Mouse (Mus musculus): Measurements from ENCODE around the gene Hectd2. TPM values are rescaled to one million over a fixed set of nuclear protein-coding genes. Genes with fewer than 3 reads are reported as not detected.
A peak's percentile ranks its signal among the peaks of the same experiment; 100 is the strongest.

Hectd2 gene
- polyA plus RNA-seq, 1 experiment from 2014 or later = 2.4 TPM

DNA sequence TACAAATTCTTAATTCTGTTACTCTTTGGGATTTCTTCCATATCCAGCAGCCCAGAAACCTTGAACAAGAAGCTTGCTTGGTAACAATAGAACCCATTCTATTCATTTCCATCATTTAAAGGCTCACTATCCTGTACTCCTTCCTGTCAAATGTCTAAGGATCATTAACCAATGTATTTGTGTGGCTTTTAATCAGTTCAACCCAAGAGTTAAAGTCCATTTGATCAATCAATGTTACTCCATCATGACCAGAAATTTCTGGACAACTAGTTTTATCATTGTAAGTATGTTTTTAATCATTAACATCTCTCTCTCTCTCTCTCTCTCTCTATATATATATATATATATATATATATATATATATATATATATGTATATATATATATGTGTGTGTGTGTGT is 29.4 kb upstream of the Hectd2 start:
- Histone ChIP-seq H3K27me3 (ENCODE audit: insufficient read depth, low read length) (no peaks in the 10 kb centered on the region), H3K36me3 (ENCODE audit: insufficient read depth, low read length) (no peaks in the 10 kb centered on the region), H3K4me1 (replicated peaks; ENCODE audit: insufficient read depth, low read length) (no peaks in the 10 kb centered on the region), H3K4me2 (ENCODE audit: low read length) (no peak overlapping the region), H3K4me3 (replicated peaks; ENCODE audit: low read depth, low read length) (no peak overlapping the region), H3K27ac (no peak overlapping the region), H3K9ac (ENCODE audit: low read depth, low read length) (no peak overlapping the region), H3K9me3 (replicated peaks; ENCODE audit: low read length) (no peaks in the 10 kb centered on the region)
- ATAC-seq (replicated peaks; ENCODE audit: low FRiP score, low read depth) (no peak), DNase-seq (ENCODE audit: low spot score) (no peak)
- TF ChIP-seq CTCF (IDR thresholded peaks at IDR 0.05; ENCODE audit: low read depth) = no peak

DNA sequence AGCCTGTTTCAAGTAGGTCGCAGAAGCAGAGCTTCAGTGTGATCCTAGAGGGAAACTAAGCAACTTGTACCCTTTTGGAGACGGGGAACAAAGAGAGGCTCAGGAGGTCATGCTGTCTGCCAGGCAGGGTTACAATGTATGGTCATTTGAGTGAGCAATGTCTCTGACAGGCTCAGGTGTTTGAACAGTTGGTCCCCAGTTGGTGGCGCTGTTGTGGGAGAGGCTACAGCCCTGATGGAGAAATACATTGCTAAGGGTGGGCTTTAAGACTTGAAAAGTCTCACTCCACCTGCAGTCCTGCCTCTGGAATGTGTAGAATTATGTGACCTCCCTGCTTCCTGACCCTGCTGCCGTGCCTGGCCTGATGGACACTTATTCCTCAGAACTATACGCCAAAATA is 21.4 kb upstream of the Hectd2 start:
- H3K27ac ChIP-seq = no peak overlapping the region

GRCm38 (mm10) chr19:36534011-36534765 is 20.3 kb upstream of the Hectd2 start:
- peak; percentile 81 for DNase-seq (ENCODE audit: low spot score)
- ATAC-seq (replicated peaks; ENCODE audit: low FRiP score, low read depth) = peak; percentile 71
- H3K36me3 ChIP-seq (ENCODE audit: insufficient read depth, low read length) = no peaks in the 10 kb centered on the region
- no peaks in the 10 kb centered on the region for H3K9me3 ChIP-seq (replicated peaks; ENCODE audit: low read length)
- H3K9ac ChIP-seq (ENCODE audit: low read depth, low read length) = 0 out of 2 replicates have a peak overlapping the region, but pooled peaks have one; percentile 27
- peak overlapping the region; percentile 14; the same call in 1 of the 2 replicates for H3K4me3 ChIP-seq (replicated peaks; ENCODE audit: low read depth, low read length)
- TF ChIP-seq CTCF (IDR thresholded peaks at IDR 0.05; ENCODE audit: low read depth) = no peak
- H3K4me2 ChIP-seq (ENCODE audit: low read length) = peak overlapping the region; percentile 54
- H3K27me3 ChIP-seq (ENCODE audit: insufficient read depth, low read length) = no peaks in the 10 kb centered on the region
- no peak overlapping the region for H3K27ac ChIP-seq
- WGBS = 22% methylated on average over 17 of the region's 17 CpGs
- 0 out of 2 replicates have a peak, but pooled peaks cover 5% of the 10 kb centered on the region for H3K4me1 ChIP-seq (replicated peaks; ENCODE audit: insufficient read depth, low read length)

More for the DNA sequence above, 21.4 kb upstream of the Hectd2 start:
- Histone ChIP-seq H3K4me3 (replicated peaks; ENCODE audit: low read depth, low read length) (no peak overlapping the region), H3K27me3 (ENCODE audit: insufficient read depth, low read length) (no peaks in the 10 kb centered on the region), H3K36me3 (ENCODE audit: insufficient read depth, low read length) (no peaks in the 10 kb centered on the region), H3K9ac (ENCODE audit: low read depth, low read length) (no peak overlapping the region), H3K4me1 (replicated peaks; ENCODE audit: insufficient read depth, low read length) (0 out of 2 replicates have a peak, but pooled peaks cover 5% of the 10 kb centered on the region), H3K9me3 (replicated peaks; ENCODE audit: low read length) (no peaks in the 10 kb centered on the region), H3K4me2 (ENCODE audit: low read length) (no peak overlapping the region)
- ATAC-seq (replicated peaks; ENCODE audit: low FRiP score, low read depth) (no peak), DNase-seq (ENCODE audit: low spot score) (no peak)
- TF ChIP-seq CTCF (IDR thresholded peaks at IDR 0.05; ENCODE audit: low read depth) = peak; percentile 49
- 65% methylated on average over 5 of the region's 5 CpGs for WGBS

- Histone ChIP-seq H3K4me3 (replicated peaks; ENCODE audit: low read depth, low read length) (0 out of 2 replicates have a peak overlapping the region, but pooled peaks have one; percentile 14), H3K4me1 (replicated peaks; ENCODE audit: insufficient read depth, low read length) (0 out of 2 replicates have a peak, but pooled peaks cover 5% of the 10 kb centered on the region), H3K9me3 (replicated peaks; ENCODE audit: low read length) (no peaks in the 10 kb centered on the region), H3K27me3 (ENCODE audit: insufficient read depth, low read length) (no peaks in the 10 kb centered on the region), H3K36me3 (ENCODE audit: insufficient read depth, low read length) (no peaks in the 10 kb centered on the region), H3K27ac (no peak overlapping the region), H3K4me2 (ENCODE audit: low read length) (peak overlapping the region; percentile 54), H3K9ac (ENCODE audit: low read depth, low read length) (0 out of 2 replicates have a peak overlapping the region, but pooled peaks have one; percentile 27)
- TF ChIP-seq CTCF (IDR thresholded peaks at IDR 0.05; ENCODE audit: low read depth) = no peak
- no peak for ATAC-seq (replicated peaks; ENCODE audit: low FRiP score, low read depth)
- 30% methylated on average over 8 of the region's 8 CpGs for WGBS
- no peak for DNase-seq (ENCODE audit: low spot score)
These were observed 19.7 kb upstream of the Hectd2 start for GRCm38 (mm10) chr19:36534766-36535140.

- ATAC-seq (replicated peaks; ENCODE audit: low FRiP score, low read depth) = no peak
- WGBS = 48% methylated on average over 2 of the region's 2 CpGs
- 0 out of 2 replicates have a peak, but pooled peaks cover 5% of the 10 kb centered on the region for H3K4me1 ChIP-seq (replicated peaks; ENCODE audit: insufficient read depth, low read length)
- no peaks in the 10 kb centered on the region for H3K9me3 ChIP-seq (replicated peaks; ENCODE audit: low read length)
- no peak overlapping the region for H3K9ac ChIP-seq (ENCODE audit: low read depth, low read length)
- no peaks in the 10 kb centered on the region for H3K27me3 ChIP-seq (ENCODE audit: insufficient read depth, low read length)
- no peak overlapping the region for H3K4me3 ChIP-seq (replicated peaks; ENCODE audit: low read depth, low read length)
- H3K4me2 ChIP-seq (ENCODE audit: low read length) = peak overlapping the region; percentile 54; the same call in 1 of the 2 replicates
- no peak for DNase-seq (ENCODE audit: low spot score)
- no peaks in the 10 kb centered on the region for H3K36me3 ChIP-seq (ENCODE audit: insufficient read depth, low read length)
- H3K27ac ChIP-seq = no peak overlapping the region
- TF ChIP-seq CTCF (IDR thresholded peaks at IDR 0.05; ENCODE audit: low read depth) = no peak
These were observed 19.3 kb upstream of the Hectd2 start for GRCm38 (mm10) chr19:36535186-36535585.

GRCm38 (mm10) chr19:36535878-36536277 is 18.6 kb upstream of the Hectd2 start:
- Histone ChIP-seq H3K36me3 (ENCODE audit: insufficient read depth, low read length) (no peaks in the 10 kb centered on the region), H3K9me3 (replicated peaks; ENCODE audit: low read length) (no peaks in the 10 kb centered on the region), H3K27me3 (ENCODE audit: insufficient read depth, low read length) (no peaks in the 10 kb centered on the region), H3K4me2 (ENCODE audit: low read length) (no peak overlapping the region), H3K9ac (ENCODE audit: low read depth, low read length) (no peak overlapping the region), H3K4me3 (replicated peaks; ENCODE audit: low read depth, low read length) (no peak overlapping the region), H3K4me1 (replicated peaks; ENCODE audit: insufficient read depth, low read length) (0 out of 2 replicates have a peak, but pooled peaks cover 5% of the 10 kb centered on the region), H3K27ac (no peak overlapping the region)
- ATAC-seq (replicated peaks; ENCODE audit: low FRiP score, low read depth) = no peak
- 27% methylated on average over 6 of the region's 6 CpGs for WGBS
- TF ChIP-seq CTCF (IDR thresholded peaks at IDR 0.05; ENCODE audit: low read depth) = no peak
- DNase-seq (ENCODE audit: low spot score) = no peak
